Mouse (Mus musculus): Measurements from ENCODE around the gene Ccnd1. TPM values are rescaled to one million over a fixed set of nuclear protein-coding genes. Genes with fewer than 3 reads are reported as not detected.

Gene Ccnd1
- polyA plus RNA-seq, 2 experiments: 110 to 127 TPM

- no peaks in the 10 kb centered on the region for H3K27me3 ChIP-seq (ENCODE audit: control insufficient read depth, insufficient read depth, low read length)
- peaks cover 30% of the 10 kb centered on the region for H3K4me1 ChIP-seq (ENCODE audit: control insufficient read depth, insufficient read depth, low read length)
- peaks cover 36% of the 10 kb centered on the region for H3K36me3 ChIP-seq (ENCODE audit: control insufficient read depth, insufficient read depth, low read length)
- TF ChIP-seq POLR2A (IDR thresholded peaks at IDR 0.05; ENCODE audit: borderline replicate concordance, extremely low read depth, insufficient read depth, insufficient read length): no peak
- no peaks in the 10 kb centered on the region for H3K9me3 ChIP-seq (ENCODE audit: control insufficient read depth, low read length)
- no peak for DNase-seq (ENCODE audit: low spot score)
- peak overlapping the region; percentile 64 for H3K4me3 ChIP-seq (replicated peaks; ENCODE audit: low read length)
- peak overlapping the region; percentile 86 for H3K9ac ChIP-seq (ENCODE audit: low read depth, low read length, severe bottlenecking)
- H3K27ac ChIP-seq (replicated peaks; ENCODE audit: low read depth, low read length): peak overlapping the region; percentile 93
- peak overlapping the region; percentile 76 for H3K4me2 ChIP-seq (replicated peaks; ENCODE audit: low read depth, low read length, severe bottlenecking)
- WGBS: under 1% methylated on average over 32 of the region's 32 CpGs
- ATAC-seq (ENCODE audit: low FRiP score, low read depth): no peak
These were observed 923 bp downstream of the Ccnd1 start for GRCm38 (mm10) chr7:144938661-144939343.

GRCm38 (mm10) chr7:144937899-144938517, 1.7 kb downstream of the Ccnd1 start:
- Histone ChIP-seq H3K4me1 (ENCODE audit: control insufficient read depth, insufficient read depth, low read length) (peaks cover 29% of the 10 kb centered on the region), H3K27ac (replicated peaks; ENCODE audit: low read depth, low read length) (peak overlapping the region; percentile 93), H3K4me3 (replicated peaks; ENCODE audit: low read length) (peak overlapping the region; percentile 64), H3K36me3 (ENCODE audit: control insufficient read depth, insufficient read depth, low read length) (peaks cover 44% of the 10 kb centered on the region), H3K4me2 (replicated peaks; ENCODE audit: low read depth, low read length, severe bottlenecking) (peak overlapping the region; percentile 76), H3K9me3 (ENCODE audit: control insufficient read depth, low read length) (no peaks in the 10 kb centered on the region), H3K27me3 (ENCODE audit: control insufficient read depth, insufficient read depth, low read length) (no peaks in the 10 kb centered on the region), H3K9ac (ENCODE audit: low read depth, low read length, severe bottlenecking) (peak overlapping the region; percentile 86)
- ATAC-seq (ENCODE audit: low FRiP score, low read depth) (no peak), DNase-seq (ENCODE audit: low spot score) (no peak)
- no peak for TF ChIP-seq POLR2A (IDR thresholded peaks at IDR 0.05; ENCODE audit: borderline replicate concordance, extremely low read depth, insufficient read depth, insufficient read length)
- under 1% methylated on average over 39 of the region's 39 CpGs for WGBS

GRCm38 (mm10) chr7:144937490-144937889, 2.2 kb downstream of the Ccnd1 start:
- ATAC-seq (ENCODE audit: low FRiP score, low read depth) (peak; percentile 20; the same call in 1 of the 2 replicates), DNase-seq (ENCODE audit: low spot score) (peak; percentile 85)
- TF ChIP-seq POLR2A (IDR thresholded peaks at IDR 0.05; ENCODE audit: borderline replicate concordance, extremely low read depth, insufficient read depth, insufficient read length): no peak
- H3K4me2 ChIP-seq (replicated peaks; ENCODE audit: low read depth, low read length, severe bottlenecking): peak overlapping the region; percentile 76
- H3K9ac ChIP-seq (ENCODE audit: low read depth, low read length, severe bottlenecking): peak overlapping the region; percentile 86
- H3K27me3 ChIP-seq (ENCODE audit: control insufficient read depth, insufficient read depth, low read length): no peaks in the 10 kb centered on the region
- 3% methylated on average over 20 of the region's 20 CpGs for WGBS
- no peaks in the 10 kb centered on the region for H3K9me3 ChIP-seq (ENCODE audit: control insufficient read depth, low read length)
- H3K27ac ChIP-seq (replicated peaks; ENCODE audit: low read depth, low read length): peak overlapping the region; percentile 93
- peak overlapping the region; percentile 64 for H3K4me3 ChIP-seq (replicated peaks; ENCODE audit: low read length)
- peaks cover 49% of the 10 kb centered on the region for H3K36me3 ChIP-seq (ENCODE audit: control insufficient read depth, insufficient read depth, low read length)
- H3K4me1 ChIP-seq (ENCODE audit: control insufficient read depth, insufficient read depth, low read length): peaks cover 23% of the 10 kb centered on the region

GRCm38 (mm10) chr7:144936311-144936880, 3.3 kb downstream of the Ccnd1 start:
- H3K4me2 ChIP-seq (replicated peaks; ENCODE audit: low read depth, low read length, severe bottlenecking): no peak overlapping the region

GRCm38 (mm10) chr7:144935563-144935962, 4.2 kb downstream of the Ccnd1 start:
- no peaks in the 10 kb centered on the region for H3K27me3 ChIP-seq (ENCODE audit: control insufficient read depth, insufficient read depth, low read length)
- DNase-seq (ENCODE audit: low spot score): peak; percentile 58
- no peak for ATAC-seq (ENCODE audit: low FRiP score, low read depth)
- peaks cover 16% of the 10 kb centered on the region for H3K4me1 ChIP-seq (ENCODE audit: control insufficient read depth, insufficient read depth, low read length)
- WGBS: 59% methylated on average over 5 of the region's 5 CpGs
- H3K4me3 ChIP-seq (replicated peaks; ENCODE audit: low read length): no peak overlapping the region
- H3K36me3 ChIP-seq (ENCODE audit: control insufficient read depth, insufficient read depth, low read length): peaks cover 68% of the 10 kb centered on the region
- H3K9me3 ChIP-seq (ENCODE audit: control insufficient read depth, low read length): no peaks in the 10 kb centered on the region
- H3K27ac ChIP-seq (replicated peaks; ENCODE audit: low read depth, low read length): no peak overlapping the region
- no peak overlapping the region for H3K9ac ChIP-seq (ENCODE audit: low read depth, low read length, severe bottlenecking)
- H3K4me2 ChIP-seq (replicated peaks; ENCODE audit: low read depth, low read length, severe bottlenecking): no peak overlapping the region
- no peak for TF ChIP-seq POLR2A (IDR thresholded peaks at IDR 0.05; ENCODE audit: borderline replicate concordance, extremely low read depth, insufficient read depth, insufficient read length)

More at GRCm38 (mm10) chr7:144936311-144936880, 3.3 kb downstream of the Ccnd1 start:
- WGBS: 86% methylated on average over 4 of the region's 4 CpGs
- H3K27me3 ChIP-seq (ENCODE audit: control insufficient read depth, insufficient read depth, low read length): no peaks in the 10 kb centered on the region
- no peak for DNase-seq (ENCODE audit: low spot score)
- H3K4me3 ChIP-seq (replicated peaks; ENCODE audit: low read length): no peak overlapping the region
- no peak for ATAC-seq (ENCODE audit: low FRiP score, low read depth)
- H3K9ac ChIP-seq (ENCODE audit: low read depth, low read length, severe bottlenecking): no peak overlapping the region
- H3K4me1 ChIP-seq (ENCODE audit: control insufficient read depth, insufficient read depth, low read length): peaks cover 18% of the 10 kb centered on the region
- no peak overlapping the region for H3K27ac ChIP-seq (replicated peaks; ENCODE audit: low read depth, low read length)
- H3K9me3 ChIP-seq (ENCODE audit: control insufficient read depth, low read length): no peaks in the 10 kb centered on the region
- no peak for TF ChIP-seq POLR2A (IDR thresholded peaks at IDR 0.05; ENCODE audit: borderline replicate concordance, extremely low read depth, insufficient read depth, insufficient read length)
- peaks cover 59% of the 10 kb centered on the region for H3K36me3 ChIP-seq (ENCODE audit: control insufficient read depth, insufficient read depth, low read length)
